Mouse (Mus musculus) adrenal gland, adult 18-20 months (tissue): ENCODE data around the gene Cd47. TPM values are rescaled to one million over a fixed set of nuclear protein-coding genes. Genes with fewer than 3 reads are reported as not detected.
A peak's percentile ranks its signal among the peaks of the same experiment; 100 is the strongest.

ENCODE experiments used
- DNase-seq, 2 experiments: peaks; one replicate each; pipeline ENCODE4 v3.0.0; 2021 to 2022; ENCODE audit warnings: low spot score in 2 of 2
- total RNA-seq, 2 experiments: library from RNA; stranded (reverse); gene quantifications; 1 replicate in 1 of 2; 2 replicates in 1 of 2; pipeline ENCODE4 v1.2.3; 2021

Cd47 gene
- total RNA-seq, 2 experiments from 2014 or later = 87.8 to 195 TPM

DNA sequence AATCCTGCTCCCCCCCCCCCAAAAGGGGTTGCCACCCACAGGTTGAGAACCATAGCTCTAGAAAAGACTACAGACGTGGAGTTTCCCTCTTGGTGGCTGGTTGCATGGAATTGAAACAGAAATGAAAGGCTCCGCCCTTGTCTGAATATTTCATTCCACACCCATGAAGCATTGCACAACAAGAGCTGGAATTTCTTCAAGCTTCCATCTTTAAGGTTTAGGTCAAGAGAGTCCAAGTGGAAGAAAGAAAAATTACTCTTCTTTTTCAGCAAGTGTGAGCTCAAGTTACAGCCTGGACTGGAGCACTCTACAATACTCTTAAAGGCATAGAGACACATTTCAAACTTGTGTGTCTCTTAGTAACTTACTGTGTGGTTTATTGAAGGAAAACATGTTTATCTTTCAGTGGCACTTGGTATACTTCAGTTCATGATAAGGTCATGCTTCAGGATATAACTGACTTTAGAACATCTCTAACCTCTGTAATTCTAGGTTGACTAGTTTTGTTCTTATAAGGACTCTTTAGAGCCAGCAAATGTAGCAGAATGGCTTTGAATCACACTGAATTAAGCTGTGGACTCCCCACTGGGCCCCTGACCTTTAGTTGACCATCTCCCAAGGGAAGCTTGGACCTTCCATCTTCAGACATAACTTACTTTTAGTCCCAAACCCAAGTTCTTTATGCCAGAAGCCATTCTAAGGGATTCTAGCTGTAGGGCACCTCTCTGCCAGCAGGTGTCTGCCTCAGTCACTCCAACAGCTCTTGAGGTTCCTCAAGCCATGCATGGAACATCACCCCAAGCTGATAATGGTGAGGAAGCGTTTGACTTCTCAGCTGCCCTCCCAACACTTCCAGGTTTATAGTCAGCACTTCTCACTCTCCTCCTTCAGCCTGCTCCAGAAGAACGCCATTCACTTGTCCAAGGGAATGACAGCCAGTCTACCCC, 58.8 kb downstream of the Cd47 start:
- no peak for DNase-seq

DNA sequence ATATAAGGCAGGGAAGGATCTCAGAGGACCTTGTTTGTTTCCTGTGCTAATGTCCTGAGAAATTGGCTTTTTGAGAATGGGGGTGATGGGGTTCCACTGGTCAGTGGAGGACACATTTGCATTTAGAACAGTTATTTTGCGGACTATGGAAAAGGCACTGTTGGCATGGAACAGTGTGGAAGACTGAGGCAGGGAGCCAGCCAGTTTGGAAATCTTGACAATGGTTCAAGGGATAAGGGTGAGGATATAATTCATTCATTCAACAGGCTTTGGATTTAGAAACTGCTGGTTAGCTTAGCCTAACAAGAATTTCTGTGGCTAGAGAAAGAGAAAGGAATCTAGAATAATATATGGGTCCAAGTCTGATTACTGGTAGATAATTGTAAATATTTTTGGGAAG, 61.7 kb downstream of the Cd47 start:
- no peak for DNase-seq

DNA sequence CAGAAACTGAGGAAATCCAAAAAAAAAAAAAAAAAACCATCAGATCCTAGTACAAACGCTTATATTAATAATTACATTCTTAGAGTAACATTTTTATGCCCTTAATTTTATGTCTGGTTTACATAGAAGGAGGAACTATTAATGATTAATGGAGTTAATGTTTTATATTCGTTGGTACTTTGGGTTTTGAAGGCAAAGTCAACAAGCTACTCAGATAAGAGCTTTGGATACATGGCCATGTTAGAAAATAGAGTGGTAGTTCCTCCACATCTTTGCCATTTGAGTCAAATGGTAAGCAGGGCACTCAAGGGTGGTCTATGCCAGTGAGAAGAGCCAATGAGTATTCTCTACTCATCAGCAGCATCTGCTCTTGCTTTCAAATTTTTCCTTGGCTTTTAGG, 66.3 kb downstream of the Cd47 start:
- no peak for DNase-seq

DNA sequence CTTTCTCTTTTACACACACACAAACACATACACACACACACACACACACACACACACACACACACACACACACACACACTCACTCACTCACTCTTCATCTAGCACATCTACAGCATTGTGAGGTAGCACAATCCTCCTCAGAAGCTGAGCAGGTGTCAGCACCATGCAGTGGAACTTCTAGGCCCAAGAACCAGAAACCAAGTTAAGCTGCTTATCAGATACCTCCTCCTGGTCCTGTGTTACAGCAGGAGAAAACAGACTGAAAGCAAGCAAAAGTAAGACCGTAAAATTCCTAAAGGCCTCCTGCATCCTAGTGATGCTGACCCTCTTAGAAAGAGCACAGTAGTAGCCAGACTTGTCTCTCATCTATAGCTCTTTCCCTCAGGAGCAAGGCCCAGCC, 67.9 kb downstream of the Cd47 start:
- no peak for DNase-seq

DNA sequence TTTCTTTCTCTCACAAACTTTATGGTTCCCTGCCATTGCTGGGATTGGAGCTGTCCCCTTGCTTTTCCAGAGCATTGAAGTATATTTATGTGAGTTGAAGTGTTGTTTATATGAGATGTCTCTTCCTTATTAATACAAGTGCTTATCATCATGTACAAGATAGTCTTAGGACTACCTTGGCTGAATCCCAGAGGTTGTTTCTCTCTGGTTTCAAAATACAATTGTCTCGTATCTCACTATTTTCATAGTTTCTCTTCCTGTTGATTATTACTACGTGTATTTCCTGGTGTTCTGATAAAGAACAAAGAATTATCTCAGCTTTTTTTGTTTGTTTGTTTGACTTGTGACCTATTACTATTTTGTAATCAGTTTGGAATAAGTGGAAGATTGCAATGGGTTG, 73.6 kb downstream of the Cd47 start:
- no peak for DNase-seq

DNA sequence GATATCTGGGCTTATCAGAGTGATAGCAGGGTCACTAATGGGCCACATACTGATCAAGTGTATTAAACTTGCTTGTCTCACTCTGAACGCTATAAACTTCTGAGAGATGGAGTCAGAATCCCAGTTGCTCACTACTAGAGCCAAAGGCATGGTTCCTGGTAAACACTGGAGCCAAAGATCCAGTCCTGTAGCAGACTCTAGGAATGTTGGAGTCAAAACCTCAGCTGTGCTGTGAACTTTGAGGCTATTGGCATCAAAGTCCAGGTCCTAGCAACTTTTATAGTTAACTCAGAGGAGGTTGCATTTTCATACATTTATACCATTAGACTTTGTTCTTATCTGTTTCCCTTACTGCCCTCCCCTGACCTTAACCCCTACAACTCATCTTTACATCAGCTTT, 74.2 kb downstream of the Cd47 start:
- DNase-seq = no peak

DNA sequence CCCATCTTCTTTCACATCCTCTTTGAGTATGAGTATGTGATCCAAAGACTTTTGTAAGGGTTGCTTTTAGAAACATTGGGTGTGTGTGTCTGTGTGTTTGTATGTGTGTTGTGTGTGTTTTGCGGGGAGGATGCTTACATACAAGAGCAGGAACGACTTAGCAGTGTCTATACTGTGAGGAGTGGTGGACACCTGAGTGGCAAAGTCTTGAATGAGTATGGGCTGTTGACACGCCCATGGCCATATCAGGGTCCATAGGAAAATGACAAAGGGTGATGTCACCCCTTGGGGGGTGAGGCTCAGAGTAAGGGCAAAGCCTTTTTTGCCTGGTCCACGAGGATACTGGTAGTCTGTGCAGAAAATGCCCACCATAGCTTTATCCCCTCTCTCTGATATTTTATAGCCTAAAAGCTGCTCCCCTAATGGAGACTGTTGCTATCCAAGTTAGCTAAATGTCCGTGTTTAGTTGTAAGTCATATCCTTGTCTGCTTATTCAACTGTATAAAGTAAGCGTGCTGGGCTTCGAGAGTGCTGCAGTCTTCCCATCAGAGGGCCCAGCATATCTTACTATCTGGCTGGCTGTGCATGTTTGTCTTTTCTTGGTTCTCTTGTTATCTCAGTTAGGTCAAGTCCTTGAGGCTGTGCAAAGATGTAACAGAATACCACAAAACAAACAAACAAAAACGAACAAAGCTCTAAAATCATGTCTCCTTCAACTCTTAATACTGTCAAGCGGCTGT, 76.1 kb downstream of the Cd47 start:
- DNase-seq = no peak

DNA sequence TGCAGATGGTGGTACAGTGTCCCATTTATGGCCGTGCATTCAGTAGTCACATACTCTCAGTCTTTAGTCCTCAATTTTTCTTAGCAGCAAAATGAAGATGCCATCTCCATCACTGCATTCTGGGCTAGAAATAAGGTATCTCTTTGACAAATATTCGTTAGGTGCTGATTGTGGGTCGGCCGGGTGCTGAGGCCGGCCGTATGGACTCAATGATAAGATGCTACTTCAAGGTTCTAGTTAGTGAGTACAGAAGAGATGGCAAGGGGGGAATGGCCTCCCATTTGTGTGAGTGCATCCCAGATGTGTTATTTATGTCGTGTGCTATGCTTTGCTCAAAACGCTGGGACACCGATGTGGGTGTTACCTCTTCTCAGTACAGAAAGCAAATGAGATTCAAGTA, 76.9 kb downstream of the Cd47 start:
- no peak for DNase-seq

DNA sequence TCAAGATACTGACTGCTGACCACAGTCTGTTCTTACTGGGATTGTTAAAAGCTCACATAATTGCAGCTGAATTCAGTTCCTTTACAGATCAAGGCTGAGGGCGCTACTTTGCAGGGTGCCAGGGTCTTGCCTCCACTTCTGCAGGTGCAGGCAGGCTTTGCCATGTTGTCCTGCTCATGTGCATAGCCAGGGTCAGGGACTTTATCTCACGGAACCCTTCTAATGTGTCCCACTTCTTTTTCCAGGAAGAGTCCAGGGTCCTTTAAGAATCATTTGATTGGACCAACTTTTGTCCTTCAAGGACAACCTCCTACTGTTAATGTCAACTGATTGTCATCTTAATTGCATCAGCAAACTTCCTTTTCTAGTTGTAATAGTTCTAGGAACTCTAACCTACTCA, 77.7 kb downstream of the Cd47 start:
- no peak for DNase-seq

DNA sequence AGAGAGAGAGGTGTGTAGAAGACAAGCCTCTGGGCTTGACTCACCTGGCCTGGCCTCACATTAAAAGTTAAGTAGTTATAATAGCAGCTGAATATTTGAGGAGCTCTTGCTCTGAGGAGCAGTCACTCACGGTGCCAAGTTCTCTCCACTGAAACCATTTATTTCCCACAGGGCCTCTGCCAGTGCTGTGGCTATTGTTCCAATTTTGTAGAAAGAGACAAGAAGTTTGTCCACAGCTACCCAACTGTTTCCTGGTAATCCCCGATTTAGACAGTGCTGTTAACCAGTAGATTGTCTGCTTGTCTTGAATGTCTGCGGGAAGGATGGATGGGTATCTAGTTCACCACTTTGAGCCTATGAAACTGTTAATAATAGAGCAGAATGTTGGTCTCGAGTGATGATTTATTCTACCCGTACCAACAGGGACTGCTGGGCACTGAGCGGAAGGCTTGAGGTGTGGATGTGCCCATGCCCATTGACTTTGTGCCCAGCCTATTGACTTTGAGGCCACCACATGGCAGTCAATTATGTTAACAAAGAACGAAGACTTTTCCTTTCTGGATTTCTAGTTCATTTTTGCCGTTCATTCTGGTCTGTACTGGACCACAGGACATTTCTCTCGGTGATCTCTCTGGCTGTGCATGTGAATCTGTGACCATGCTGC, 86.2 kb downstream of the Cd47 start:
- DNase-seq = no peak

DNA sequence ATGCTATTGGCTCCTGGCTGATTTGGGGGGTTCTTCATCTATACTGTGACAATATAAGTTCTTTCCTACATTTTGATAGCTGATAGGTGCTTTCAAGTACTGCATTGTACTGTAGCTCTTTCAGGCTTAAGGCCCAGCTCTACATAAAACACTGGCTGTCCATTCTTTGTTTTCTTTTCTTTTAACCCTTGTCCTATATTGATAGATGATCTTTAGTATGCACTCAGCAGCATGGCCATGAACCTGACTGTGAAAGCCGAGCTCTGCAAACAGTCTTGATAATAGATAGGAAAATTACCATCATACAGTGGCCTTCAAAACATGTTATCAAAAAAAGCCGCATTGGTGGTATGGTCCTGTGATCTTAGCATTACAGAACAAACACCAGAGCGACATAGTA, 87.0 kb downstream of the Cd47 start:
- DNase-seq = no peak

DNA sequence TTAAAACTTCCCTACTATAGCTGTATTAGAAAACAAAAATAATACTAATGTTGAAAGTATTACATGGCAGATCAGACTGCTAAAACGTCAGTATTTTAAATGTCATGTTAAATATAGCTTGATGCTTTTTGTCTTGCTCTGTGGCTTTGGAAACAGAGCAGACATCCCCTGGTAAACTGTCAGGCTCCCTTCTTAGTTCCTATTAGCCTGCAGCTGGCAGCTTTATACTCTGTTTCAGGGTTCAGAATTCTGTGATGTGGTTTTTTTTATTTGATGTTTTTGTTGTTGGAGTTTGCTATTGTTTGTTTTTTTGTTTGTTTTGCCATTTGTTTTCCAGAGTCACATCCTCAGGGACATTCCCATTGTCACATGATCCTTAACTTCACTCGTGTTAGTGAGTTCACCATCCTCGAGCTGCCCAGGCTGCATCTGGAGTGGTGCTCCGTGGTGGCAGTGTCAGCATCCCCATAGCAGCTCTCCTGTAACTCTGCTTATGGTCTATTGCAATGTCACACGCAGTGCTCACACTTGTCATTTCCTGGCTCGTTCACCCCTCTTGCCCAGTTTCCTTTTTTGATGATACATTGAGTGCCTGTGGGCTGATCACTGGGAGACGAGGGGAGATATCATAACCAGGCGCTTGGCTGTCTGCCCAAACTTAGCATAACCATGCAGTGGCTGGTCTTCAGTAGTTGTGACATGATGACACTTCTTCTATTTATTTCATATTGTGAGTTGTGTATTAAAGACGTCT, 87.7 kb downstream of the Cd47 start:
- DNase-seq = peak in 1 of 2 experiments; percentile 29

DNA sequence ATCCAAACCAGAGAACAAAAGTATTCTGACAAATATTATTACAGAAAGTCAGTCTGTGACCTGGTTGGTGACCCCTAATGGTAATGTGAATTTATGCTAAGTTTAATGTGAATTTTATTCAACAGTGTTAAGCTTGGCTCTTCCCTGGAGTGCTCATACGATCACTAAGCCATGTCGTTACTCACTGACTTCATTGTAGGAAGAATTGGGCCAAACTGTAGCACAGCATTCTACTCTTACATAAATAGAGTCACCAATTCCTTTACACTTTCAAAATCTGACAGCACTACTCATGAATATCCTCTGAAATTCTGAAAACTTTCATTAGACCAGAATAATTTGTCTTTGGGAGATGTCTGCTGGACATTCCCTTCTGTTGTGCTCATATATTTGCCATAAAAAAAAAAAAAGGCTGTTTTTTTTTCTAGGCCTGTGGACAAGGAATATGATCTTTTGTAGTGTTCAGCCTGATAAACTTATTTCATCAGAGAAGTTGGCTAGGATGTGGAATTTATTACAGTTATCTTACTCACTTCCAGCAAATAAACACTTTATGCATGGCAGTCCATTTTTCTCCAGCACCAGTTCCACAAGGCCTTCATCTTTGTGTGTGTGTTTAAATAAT, 88.8 kb downstream of the Cd47 start:
- no peak for DNase-seq

DNA sequence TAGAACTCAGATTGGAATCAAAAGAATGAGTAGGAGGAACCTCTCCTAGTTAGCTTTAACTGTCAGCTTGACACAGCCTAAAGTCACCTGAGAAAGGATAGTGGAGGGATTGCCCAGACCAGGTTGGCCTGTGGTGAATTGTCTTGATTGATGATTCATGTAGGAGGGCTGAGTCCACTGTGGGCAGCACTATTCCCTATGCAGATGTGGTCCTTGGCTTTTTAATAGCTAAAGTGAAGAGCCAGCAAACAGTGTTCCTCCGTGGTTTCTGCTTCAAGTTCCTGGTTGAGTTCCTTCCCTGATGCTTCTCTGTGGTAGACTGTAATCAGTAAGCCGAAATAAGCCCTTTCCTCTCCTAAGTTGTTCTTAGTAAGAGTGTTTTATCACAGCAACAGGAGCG, 91.9 kb downstream of the Cd47 start:
- no peak for DNase-seq

DNA sequence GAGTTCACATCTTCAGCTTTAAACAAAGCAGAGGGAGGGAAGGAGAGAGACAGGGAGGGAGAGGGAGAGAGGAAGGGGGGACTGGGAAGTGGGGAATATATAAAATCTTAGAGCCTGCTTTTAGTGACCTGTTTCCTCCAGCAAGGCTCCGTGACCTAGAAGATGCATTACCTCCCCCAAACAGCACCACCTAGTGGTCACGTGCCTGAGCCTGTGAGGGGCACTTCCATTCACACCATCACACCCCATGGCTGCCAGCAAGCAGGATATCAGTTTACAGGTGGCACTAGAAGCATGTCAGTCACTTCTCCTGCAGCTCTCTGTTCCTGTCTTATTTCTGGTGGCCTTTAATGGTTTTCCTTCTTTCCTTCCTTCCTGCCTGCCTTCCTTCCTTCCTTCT, 92.6 kb downstream of the Cd47 start:
- no peak for DNase-seq

DNA sequence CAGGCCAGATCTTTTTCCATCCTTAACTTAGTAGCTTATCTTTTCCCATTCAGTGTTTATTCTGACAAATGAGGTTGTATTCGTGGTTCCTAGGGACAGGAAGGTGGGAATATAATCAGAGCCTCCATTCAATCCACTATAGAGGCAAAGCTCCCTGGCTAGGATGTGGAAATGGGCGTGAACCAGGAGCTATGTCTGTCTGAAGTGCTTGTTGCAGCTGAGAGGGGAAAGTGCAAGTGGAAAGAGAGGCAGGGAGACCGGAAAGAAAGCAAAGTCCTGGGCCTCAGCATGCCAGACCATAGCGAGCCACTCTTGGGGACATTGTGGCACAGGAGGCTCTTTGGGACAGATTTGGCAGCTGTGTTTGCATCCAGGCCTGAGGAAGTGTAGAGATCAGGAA, 94.3 kb downstream of the Cd47 start:
- DNase-seq = no peak

DNA sequence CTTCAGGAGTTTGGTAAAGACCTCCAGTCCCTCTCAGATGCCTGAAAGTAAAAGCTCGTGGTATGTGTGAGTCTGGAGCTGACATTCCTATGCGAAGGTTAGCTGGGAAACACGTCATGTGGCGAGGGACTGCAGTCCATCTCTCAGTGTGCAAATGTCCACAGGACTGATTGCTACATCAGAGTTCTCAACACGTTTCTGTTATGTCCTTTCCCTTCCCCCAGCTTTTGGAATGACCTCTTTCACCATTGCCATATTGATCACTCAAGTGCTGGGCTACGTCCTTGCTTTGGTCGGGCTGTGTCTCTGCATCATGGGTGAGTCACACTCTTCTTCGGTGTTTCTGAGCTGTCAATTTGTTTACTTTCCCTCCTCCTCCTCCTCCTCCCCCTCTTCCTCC, 95.8 kb downstream of the Cd47 start:
- DNase-seq = peak in 1 of 2 experiments; percentile 24

DNA sequence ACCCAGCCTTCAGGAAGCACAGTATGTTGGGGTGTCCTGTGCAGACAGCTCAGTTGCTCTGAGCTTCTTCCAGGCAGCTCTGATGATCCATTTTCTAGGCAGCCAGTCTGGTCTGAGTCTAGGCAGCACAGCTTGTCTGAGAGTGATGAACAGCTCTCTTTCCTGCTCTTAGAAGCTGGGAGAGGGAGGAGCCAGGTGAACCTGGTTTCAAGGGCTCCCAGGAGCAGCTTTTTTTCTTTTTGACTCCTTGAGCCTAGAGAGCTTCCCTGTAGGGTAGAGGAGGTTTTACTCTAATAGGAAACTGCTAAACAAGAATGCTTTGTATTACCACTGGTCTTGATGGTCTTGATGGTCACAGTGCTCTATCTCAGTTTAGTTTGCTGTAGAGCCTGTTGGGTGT, 101.1 kb downstream of the Cd47 start:
- DNase-seq = no peak

DNA sequence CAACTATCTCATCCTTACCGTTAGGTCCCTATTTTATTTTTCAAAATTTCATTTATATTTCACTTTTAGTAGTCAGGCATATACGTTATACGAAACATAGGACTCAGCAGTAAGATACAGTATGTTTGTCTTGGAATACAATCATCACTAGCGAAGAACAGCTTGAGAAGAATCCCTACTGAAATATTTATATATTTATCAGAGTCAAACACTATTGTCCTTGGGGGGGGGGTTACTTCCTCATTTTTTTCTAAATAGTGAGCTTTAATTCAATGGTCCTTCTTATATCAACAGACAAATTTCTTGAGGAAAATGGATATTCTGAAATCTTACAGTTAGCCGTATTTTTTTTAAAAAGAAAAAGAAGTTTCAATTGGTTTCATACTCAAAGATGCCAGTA, 101.8 kb downstream of the Cd47 start:
- DNase-seq = no peak

DNA sequence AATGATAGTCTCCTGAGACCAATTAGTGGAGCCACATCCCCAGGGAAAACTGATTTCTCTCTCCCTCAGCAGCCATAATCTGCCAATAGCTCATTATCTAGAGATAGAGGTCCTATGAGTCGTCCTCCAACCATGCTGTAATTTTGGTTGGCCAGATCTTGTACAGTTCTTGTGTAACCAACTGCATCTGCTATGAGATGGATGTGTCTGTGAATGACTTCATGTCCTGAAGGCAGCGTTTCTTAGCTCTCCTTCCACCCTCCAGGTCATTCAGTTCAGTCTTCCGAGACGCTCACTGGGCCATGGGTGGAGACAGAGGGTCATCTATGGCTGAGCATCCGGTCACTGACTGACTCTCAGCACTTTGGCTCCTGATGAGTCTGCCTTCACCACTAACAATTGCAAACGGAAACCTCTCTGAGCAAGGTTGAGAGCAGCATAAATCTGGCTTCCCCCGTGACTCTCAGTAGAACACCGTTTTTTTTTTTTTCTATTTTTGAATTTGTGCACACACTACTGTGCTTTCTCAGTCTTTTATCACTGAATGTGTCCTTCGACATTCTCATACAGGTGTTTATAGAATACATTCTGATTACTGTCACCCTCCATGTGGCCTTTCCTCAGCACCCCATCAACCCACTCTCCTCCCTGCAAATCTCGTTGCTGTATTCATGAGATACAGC, 104.1 kb downstream of the Cd47 start:
- DNase-seq = no peak
